Mouse (Mus musculus) limb, embryonic 14.5 days (tissue): Measurements from ENCODE around the gene Soat2. TPM values are rescaled to one million over a fixed set of nuclear protein-coding genes. Genes with fewer than 3 reads are reported as not detected.

ENCODE experiments used
- ATAC-seq: fragments of 200-750 bp; cut with Nextera tagmentation; 2 replicates; pipeline ENCODE4 v1.8.0; 2017; ENCODE audit warnings: low read depth, moderate number of reproducible peaks, moderate TSS enrichment; ENCODE audit not compliant: low FRiP score
- DNase-seq: peaks from one replicate; pipeline ENCODE4 v3.0.0-alpha.2; 2015; ENCODE audit warnings: low spot score
- H3K27ac ChIP-seq: fragments of 300-500 bp; sonication (generic); replicated peaks from 2 replicates; pipeline ENCODE4 v1.5.1; 2014; ENCODE audit warnings: low read depth, mild to moderate bottlenecking, low read length, moderate library complexity, mixed read lengths
- H3K27me3 ChIP-seq: fragments of 300-500 bp; sonication (generic); 2 replicates; pipeline ENCODE4 v1.6.1; 2014; ENCODE audit warnings: low read length, mixed read lengths; ENCODE audit not compliant: control insufficient read depth, insufficient read depth
- H3K36me3 ChIP-seq: fragments of 300-500 bp; sonication (generic); 2 replicates; pipeline ENCODE4 v1.6.1; 2014; ENCODE audit warnings: mild to moderate bottlenecking, low read length, moderate library complexity, mixed read lengths; ENCODE audit not compliant: control insufficient read depth, insufficient read depth
- H3K4me1 ChIP-seq: fragments of 300-500 bp; sonication (generic); 2 replicates; pipeline ENCODE4 v1.6.1; 2014; ENCODE audit warnings: antibody characterized with exemption, low read length, mixed read lengths; ENCODE audit not compliant: control insufficient read depth, insufficient read depth
- H3K4me2 ChIP-seq: fragments of 300-500 bp; sonication (generic); replicated peaks from 2 replicates; pipeline ENCODE4 v1.6.1; 2014; ENCODE audit warnings: low read depth, mild to moderate bottlenecking, low read length, moderate library complexity; ENCODE audit not compliant: severe bottlenecking
- H3K4me3 ChIP-seq: fragments of 300-500 bp; sonication (generic); replicated peaks from 2 replicates; pipeline ENCODE4 v1.5.1; 2014; ENCODE audit warnings: low read length
- H3K9ac ChIP-seq: fragments of 300-500 bp; sonication (generic); 2 replicates; pipeline ENCODE4 v1.6.1; 2014; ENCODE audit warnings: mild to moderate bottlenecking, low read depth, low read length, moderate library complexity; ENCODE audit not compliant: severe bottlenecking
- H3K9me3 ChIP-seq: fragments of 300-500 bp; sonication (generic); 2 replicates; pipeline ENCODE4 v1.6.1; 2016; ENCODE audit warnings: low read length; ENCODE audit not compliant: control insufficient read depth
- POLR2A ChIP-seq: fragments of 200-500 bp; IDR thresholded peaks from 2 replicates; pipeline ENCODE4 v1.8.0; 2012; ENCODE audit warnings: inconsistent platforms, mild to moderate bottlenecking, moderate library complexity, borderline replicate concordance; ENCODE audit not compliant: insufficient read depth, insufficient read length; ENCODE audit errors: extremely low read depth
- WGBS: fragments of 180-500 bp; shearing (Covaris S2); extraction: QIAGEN DNeasy Blood & Tissue Kit; methylation state at CpG from one replicate; pipeline ENCODE4 v1.1.7; 2014; 5-methylcytosine and 5-hydroxymethylcytosine counted together
- polyA plus RNA-seq, 2 experiments: library from polyadenylated mRNA; depleted of rRNA in 1 of 2; stranded (reverse) in 1 of 2; unstranded in 1 of 2; fragments of >200 nt; fragmentation: Nextera tagmentation in 1 of 2; extraction: Ambion mirVana in 1 of 2; gene quantifications; 2 replicates each; pipeline versions ENCODE4 v1.2.1 to v1.2.3; 2012 to 2014

Gene Soat2
- polyA plus RNA-seq, 2 experiments = 0.76 to 0.87 TPM

GRCm38 (mm10) chr15:102202971-102203834 lies 52.9 kb downstream of the Soat2 start, which contains the start of gene Zfp740:
TSS of gene Zfp740 (plus strand) at chr15:102203249.
- DNase-seq (peak; percentile 92), ATAC-seq (peak; percentile 94)
- no peaks in the 10 kb centered on the region for H3K27me3 ChIP-seq
- H3K27ac ChIP-seq = peak within 1 kb of the TSS; percentile 100
- peak within 1 kb of the TSS; percentile 80 for H3K4me3 ChIP-seq
- H3K9me3 ChIP-seq = no peaks in the 10 kb centered on the region
- no peak; the same call in 1 of the 2 replicates for TF ChIP-seq POLR2A
- peak within 1 kb of the TSS; percentile 95 for H3K9ac ChIP-seq
- whole genome bisulfite sequencing = under 1% methylated on average over 21 of the region's 68 CpGs
- H3K4me2 ChIP-seq = peak within 1 kb of the TSS; percentile 75
- H3K36me3 ChIP-seq = peaks cover 46% of the 10 kb centered on the region
- peaks cover 23% of the 10 kb centered on the region for H3K4me1 ChIP-seq

- H3K27me3 ChIP-seq = no peaks in the 10 kb centered on the region
- peak overlapping the region; percentile 95 for H3K9ac ChIP-seq
- H3K4me3 ChIP-seq = peak overlapping the region; percentile 80
- 0% methylated on average over 16 of the region's 72 CpGs for whole genome bisulfite sequencing
- peak overlapping the region; percentile 75 for H3K4me2 ChIP-seq
- peaks cover 23% of the 10 kb centered on the region for H3K4me1 ChIP-seq
- ATAC-seq (peak; percentile 53), DNase-seq (peak; percentile 76)
- TF ChIP-seq POLR2A = 0 out of 2 replicates have a peak, but pooled peaks have one; percentile 11
- peak overlapping the region; percentile 100 for H3K27ac ChIP-seq
- H3K36me3 ChIP-seq = peaks cover 51% of the 10 kb centered on the region
- H3K9me3 ChIP-seq = no peaks in the 10 kb centered on the region
These were observed 53.6 kb downstream of the Soat2 start for GRCm38 (mm10) chr15:102203835-102204381.

- Histone ChIP-seq H3K4me3 (peak within 1 kb of the TSS; percentile 80), H3K4me1 (peaks cover 23% of the 10 kb centered on the region), H3K4me2 (peak within 1 kb of the TSS; percentile 75), H3K9ac (peak within 1 kb of the TSS; percentile 95), H3K9me3 (no peaks in the 10 kb centered on the region), H3K27me3 (no peaks in the 10 kb centered on the region), H3K27ac (peak within 1 kb of the TSS; percentile 100), H3K36me3 (peaks cover 51% of the 10 kb centered on the region)
- WGBS = 54% methylated on average over 19 of the region's 19 CpGs
- ATAC-seq (no peak), DNase-seq (no peak)
- no peak for TF ChIP-seq POLR2A
These were observed 54.6 kb downstream of the Soat2 start, which contains the start of gene Csad for GRCm38 (mm10) chr15:102204674-102205505. TSS of gene Csad (minus strand) at chr15:102204724.

GRCm38 (mm10) chr15:102205779-102206178 lies 55.5 kb downstream of the Soat2 start:
- Histone ChIP-seq H3K27ac (peak overlapping the region; percentile 28; the same call in 1 of the 2 replicates), H3K4me1 (peaks cover 23% of the 10 kb centered on the region), H3K4me3 (peak overlapping the region; percentile 80), H3K36me3 (peaks cover 58% of the 10 kb centered on the region), H3K4me2 (peak overlapping the region; percentile 75), H3K27me3 (no peaks in the 10 kb centered on the region), H3K9ac (peak overlapping the region; percentile 95), H3K9me3 (no peaks in the 10 kb centered on the region)
- no peak for TF ChIP-seq POLR2A
- peak; percentile 71 for DNase-seq
- ATAC-seq = no peak
- 49% methylated on average over 8 of the region's 8 CpGs for WGBS

- 88% methylated on average over 3 of the region's 3 CpGs for WGBS
- Histone ChIP-seq H3K4me2 (no peak overlapping the region), H3K9me3 (no peaks in the 10 kb centered on the region), H3K4me3 (no peak overlapping the region), H3K9ac (no peak overlapping the region), H3K36me3 (peaks cover 66% of the 10 kb centered on the region), H3K4me1 (peaks cover 22% of the 10 kb centered on the region), H3K27me3 (no peaks in the 10 kb centered on the region), H3K27ac (no peak overlapping the region)
- no peak for TF ChIP-seq POLR2A
- ATAC-seq (no peak), DNase-seq (no peak)
These were observed 57.0 kb downstream of the Soat2 start for GRCm38 (mm10) chr15:102207351-102207750.
